Mouse (Mus musculus): ENCODE results near the gene Tor4a.

GRCm38 (mm10) chr2:25240310-25240709, 43.6 kb upstream of the Tor4a start:
- TF ChIP-seq CTCF (IDR thresholded peaks at IDR 0.05; ENCODE audit: low read depth) (no peak), EP300 (optimal IDR thresholded peaks at IDR 0.05) (no peak)
